Mouse (Mus musculus) layer of hippocampus, adult 11-12 months (tissue): Measurements from ENCODE around the gene Sstr4.

Experiments
- DNase-seq: peaks from one replicate; pipeline ENCODE4 v3.0.0; 2022; ENCODE audit warnings: low spot score

The Sstr4 gene

GRCm38 (mm10) chr2:148429001-148429505 is 33.9 kb downstream of the Sstr4 start:
- no peak for DNase-seq

GRCm38 (mm10) chr2:148430941-148431340 is 35.8 kb downstream of the Sstr4 start:
- DNase-seq = no peak

GRCm38 (mm10) chr2:148432346-148432745 is 37.2 kb downstream of the Sstr4 start:
- no peak for DNase-seq

GRCm38 (mm10) chr2:148436285-148436684 is 41.1 kb downstream of the Sstr4 start:
- no peak for DNase-seq

GRCm38 (mm10) chr2:148439691-148440276 is 44.6 kb downstream of the Sstr4 start:
- no peak for DNase-seq

- no peak for DNase-seq
Measured at GRCm38 (mm10) chr2:148441421-148441820, 46.3 kb downstream of the Sstr4 start.

GRCm38 (mm10) chr2:148442172-148442571 is 47.0 kb downstream of the Sstr4 start:
- no peak for DNase-seq

- DNase-seq = no peak
Measured at GRCm38 (mm10) chr2:148442710-148443109, 47.6 kb downstream of the Sstr4 start.

GRCm38 (mm10) chr2:148443249-148443958 is 48.3 kb downstream of the Sstr4 start, which contains the start of gene Cd93:
TSS of gene Cd93 (minus strand) at chr2:148443563.
- no peak for DNase-seq

GRCm38 (mm10) chr2:148444472-148444871 is 49.3 kb downstream of the Sstr4 start:
- DNase-seq = no peak

- no peak for DNase-seq
Measured at GRCm38 (mm10) chr2:148445616-148446015, 50.5 kb downstream of the Sstr4 start.
